Mouse (Mus musculus) midbrain, embryonic 15.5 days (tissue): ENCODE results near the gene Gm10717. TPM values are rescaled to one million over a fixed set of nuclear protein-coding genes. Genes with fewer than 3 reads are reported as not detected.
"Not testable (repeated sequence)": the region's sequence is repeated elsewhere in the genome, so short reads cannot be mapped to it uniquely, and the experiment has no call there.

ENCODE experiments used
- ATAC-seq: fragments of 200-750 bp; cut with Nextera tagmentation; replicated peaks from 2 replicates; pipeline ENCODE4 v1.8.0; 2017; ENCODE audit warnings: moderate TSS enrichment
- H3K27ac ChIP-seq: fragments of 300-500 bp; sonication (generic); 2 replicates; pipeline ENCODE4 v1.5.1; 2015; ENCODE audit warnings: mild to moderate bottlenecking, inconsistent platforms
- H3K27me3 ChIP-seq: fragments of 300-500 bp; sonication (generic); replicated peaks from 2 replicates; pipeline ENCODE4 v1.6.1; 2015; ENCODE audit warnings: inconsistent platforms
- H3K36me3 ChIP-seq: fragments of 300-500 bp; sonication (generic); replicated peaks from 2 replicates; pipeline ENCODE4 v1.6.1; 2015; ENCODE audit warnings: inconsistent platforms
- H3K4me1 ChIP-seq: fragments of 300-500 bp; sonication (generic); 2 replicates; pipeline ENCODE4 v1.6.1; 2015; ENCODE audit warnings: inconsistent platforms
- H3K4me2 ChIP-seq: fragments of 300-500 bp; sonication (generic); 2 replicates; pipeline ENCODE4 v1.6.1; 2015; ENCODE audit warnings: inconsistent platforms, mild to moderate bottlenecking, moderate library complexity
- H3K4me3 ChIP-seq: fragments of 300-500 bp; sonication (generic); 2 replicates; pipeline ENCODE4 v1.5.1; 2015; ENCODE audit warnings: mild to moderate bottlenecking, inconsistent platforms
- H3K9ac ChIP-seq: fragments of 300-500 bp; sonication (generic); 2 replicates; pipeline ENCODE4 v1.6.1; 2015; ENCODE audit warnings: mild to moderate bottlenecking, inconsistent platforms
- H3K9me3 ChIP-seq: fragments of 300-500 bp; sonication (generic); 2 replicates; pipeline ENCODE4 v1.6.1; 2016; ENCODE audit warnings: inconsistent platforms
- WGBS: fragments of 180-500 bp; shearing (Covaris S2); methylation state at CpG from one replicate; pipeline ENCODE4 v1.1.7; 2015; ENCODE audit warnings: mixed read lengths; 5-methylcytosine and 5-hydroxymethylcytosine counted together
- microRNA-seq: library from miRNA; unstranded; fragments of <30 nt; microRNA quantifications from one replicate; pipeline ENCODE4, GENCODE M21; 2016
- polyA plus RNA-seq: library from polyadenylated mRNA; unstranded; fragments of >200 nt; fragmentation: Nextera tagmentation; extraction: Ambion mirVana; gene quantifications from 2 replicates; pipeline ENCODE4 v1.2.1, GENCODE M21; 2015

Gm10717 gene
- polyA plus RNA-seq, 1 experiment from 2014 or later = 0.92 TPM

GRCm38 (mm10) chr9:3029276-3030000 is 4.2 kb downstream of the Gm10717 start:
- not testable (repeated sequence) for H3K36me3 ChIP-seq, ATAC-seq, H3K27me3 ChIP-seq, H3K9me3 ChIP-seq, H3K4me1 ChIP-seq, H3K27ac ChIP-seq, H3K4me3 ChIP-seq, H3K9ac ChIP-seq, H3K4me2 ChIP-seq
- 69% methylated on average over 14 of the region's 16 CpGs for WGBS

GRCm38 (mm10) chr9:3030677-3031318 is 5.6 kb downstream of the Gm10717 start:
- WGBS = 64% methylated on average over 3 of the region's 10 CpGs
- H3K4me1 ChIP-seq, H3K4me2 ChIP-seq, H3K27me3 ChIP-seq, H3K9ac ChIP-seq, H3K27ac ChIP-seq, H3K4me3 ChIP-seq, ATAC-seq, H3K9me3 ChIP-seq, H3K36me3 ChIP-seq: not testable (repeated sequence)

DNA sequence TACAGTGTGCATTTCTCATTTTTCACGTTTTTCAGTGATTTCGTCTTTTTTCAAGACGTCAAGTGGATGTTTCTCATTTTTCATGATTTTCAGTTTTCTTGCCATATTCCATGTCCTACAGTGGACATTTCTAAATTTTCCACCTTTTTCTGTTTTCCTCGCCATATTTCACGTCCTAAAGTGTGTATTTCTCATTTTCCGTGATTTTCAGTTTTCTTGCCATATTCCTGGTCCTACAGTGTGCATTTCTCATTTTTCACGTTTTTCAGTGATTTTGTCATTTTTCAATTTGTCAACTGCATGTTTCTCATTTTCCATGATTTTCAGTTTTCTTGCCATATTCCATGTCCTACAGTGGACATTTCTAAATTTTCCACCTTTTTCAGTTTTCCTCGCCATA is 9.1 kb downstream of the Gm10717 start, which contains the start of gene Gm17535:
TSS of gene Gm17535 (plus strand) at position 301 of the 400 bp plus-strand sequence.
- 78% methylated on average over 2 of the region's 8 CpGs for WGBS
- not testable (repeated sequence) for H3K4me3 ChIP-seq, H3K4me2 ChIP-seq, ATAC-seq, H3K4me1 ChIP-seq, H3K9me3 ChIP-seq, H3K27ac ChIP-seq, H3K36me3 ChIP-seq, H3K9ac ChIP-seq, H3K27me3 ChIP-seq

DNA sequence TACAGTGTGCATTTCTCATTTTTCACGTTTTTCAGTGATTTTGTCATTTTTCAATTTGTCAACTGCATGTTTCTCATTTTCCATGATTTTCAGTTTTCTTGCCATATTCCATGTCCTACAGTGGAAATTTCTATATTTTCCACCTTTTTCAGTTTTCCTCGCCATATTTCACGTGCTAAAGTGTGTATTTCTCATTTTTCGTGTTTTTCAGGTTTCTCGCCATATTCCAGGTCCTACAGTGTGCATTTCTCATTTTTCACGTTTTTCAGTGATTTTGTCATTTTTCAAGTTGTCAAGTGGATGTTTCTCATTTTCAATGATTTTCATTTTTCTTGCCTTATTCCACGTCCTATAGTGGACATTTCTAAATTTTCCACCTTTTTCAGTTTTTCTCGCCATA is 11.4 kb downstream of the Gm10717 start, which contains the start of gene Gm10715:
TSS of gene Gm10715 (plus strand) at position 301 of the 400 bp plus-strand sequence.
- not testable (repeated sequence) for H3K27ac ChIP-seq, H3K27me3 ChIP-seq, H3K4me3 ChIP-seq, H3K4me2 ChIP-seq, H3K9me3 ChIP-seq, H3K9ac ChIP-seq, H3K36me3 ChIP-seq, H3K4me1 ChIP-seq, ATAC-seq
- 75% methylated on average over 8 of the region's 8 CpGs for WGBS

- H3K27ac ChIP-seq, ATAC-seq, H3K4me1 ChIP-seq, H3K27me3 ChIP-seq, H3K9me3 ChIP-seq, H3K4me3 ChIP-seq, H3K9ac ChIP-seq, H3K36me3 ChIP-seq, H3K4me2 ChIP-seq: not testable (repeated sequence)
- WGBS = 64% methylated on average over 4 of the region's 4 CpGs
Observed at GRCm38 (mm10) chr9:3038161-3038560, 12.9 kb downstream of the Gm10717 start.

Small RNAs within 50 kb of the gene (microRNA-seq; reads per million reads assigned to microRNA genes)
- not detected for gene Mir101c

Other genes with a start within 250 kb of the Gm10717 start
- gene Gm10722, start 24.5 kb upstream of the Gm10717 start, polyA plus RNA-seq = not detected in 2 replicates
- not detected in 2 replicates for gene Gm11168, start 22.1 kb upstream of the Gm10717 start, polyA plus RNA-seq
- not detected in 2 replicates for gene Gm10721, start 12.3 kb upstream of the Gm10717 start, polyA plus RNA-seq
- not detected in 2 replicates for gene Gm10720, start 9.8 kb upstream of the Gm10717 start, polyA plus RNA-seq
- gene Gm10719, start 8.0 kb upstream of the Gm10717 start, polyA plus RNA-seq = 0.28 and 0.34 TPM in 2 replicates
- 0.27 and 0.49 TPM in 2 replicates for gene Gm10718, start 1.9 kb upstream of the Gm10717 start, polyA plus RNA-seq
- not detected in 2 replicates for gene Gm17535, start 9.2 kb downstream of the Gm10717 start, polyA plus RNA-seq
- gene Gm10715, start 11.5 kb downstream of the Gm10717 start, polyA plus RNA-seq = not detected in 2 replicates